Mouse (Mus musculus): Measurements from ENCODE around the gene Zcchc24. TPM values are rescaled to one million over a fixed set of nuclear protein-coding genes. Genes with fewer than 3 reads are reported as not detected.
A peak's percentile ranks its signal among the peaks of the same experiment; 100 is the strongest.

The Zcchc24 gene
- polyA plus RNA-seq, 2 experiments, result 45.1 to 52.7 TPM

DNA sequence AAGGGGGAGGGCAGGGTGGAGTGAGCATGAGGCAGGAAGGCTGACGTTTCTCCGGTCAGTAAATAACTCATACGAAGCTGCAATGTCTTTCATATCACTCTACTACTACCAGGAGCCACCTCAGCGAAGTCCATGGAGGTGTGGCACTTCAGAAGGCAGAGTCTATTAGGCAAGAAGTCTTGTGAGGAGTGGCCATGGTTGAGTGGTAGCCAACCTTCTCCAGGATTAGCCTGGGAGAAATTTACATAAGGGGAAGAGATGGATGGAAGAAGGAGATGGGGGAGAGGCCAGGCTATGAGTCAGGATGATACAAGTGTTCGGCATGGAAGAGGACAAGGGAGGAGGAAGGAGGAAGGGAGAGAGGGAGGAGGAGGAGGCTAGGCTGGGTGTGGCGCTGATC lies 86.8 kb downstream of the Zcchc24 start:
- H3K27ac ChIP-seq (replicated peaks; ENCODE audit: low read depth, low read length), result no peak overlapping the region
- TF ChIP-seq POLR2A (IDR thresholded peaks at IDR 0.05; ENCODE audit: borderline replicate concordance, extremely low read depth, insufficient read depth, insufficient read length), result no peak
- WGBS, result 78% methylated on average over 6 of the region's 6 CpGs

DNA sequence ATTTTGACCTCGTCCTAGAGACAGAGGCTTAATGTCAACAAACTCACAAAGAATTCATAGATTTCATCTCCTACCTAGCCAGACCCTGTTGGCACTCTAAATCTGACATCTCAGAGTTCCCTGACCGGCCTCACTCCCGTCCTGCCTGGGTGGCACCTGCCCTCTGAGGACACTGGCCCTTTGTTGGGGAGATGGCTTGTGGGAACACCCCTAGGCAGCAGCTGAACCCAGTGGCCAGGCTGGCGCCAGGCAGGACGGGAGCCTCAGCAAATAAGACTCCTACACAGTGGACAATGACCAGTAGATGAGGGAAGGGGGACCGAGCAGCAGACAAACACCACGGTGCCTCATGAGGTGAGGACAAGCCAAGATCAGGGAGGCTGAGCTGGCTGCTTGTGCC lies 89.2 kb downstream of the Zcchc24 start:
- no peak overlapping the region for H3K4me2 ChIP-seq (replicated peaks; ENCODE audit: low read depth, low read length, severe bottlenecking)
- H3K4me3 ChIP-seq (replicated peaks; ENCODE audit: low read length), result no peak overlapping the region
- H3K27me3 ChIP-seq (ENCODE audit: control insufficient read depth, insufficient read depth, low read length), result no peaks in the 10 kb centered on the region
- no peak overlapping the region for H3K9ac ChIP-seq (ENCODE audit: low read depth, low read length, severe bottlenecking)
- H3K4me1 ChIP-seq (ENCODE audit: control insufficient read depth, insufficient read depth, low read length), result no peaks in the 10 kb centered on the region
- DNase-seq (ENCODE audit: low spot score) (no peak), ATAC-seq (ENCODE audit: low FRiP score, low read depth) (no peak)
- TF ChIP-seq POLR2A (IDR thresholded peaks at IDR 0.05; ENCODE audit: borderline replicate concordance, extremely low read depth, insufficient read depth, insufficient read length), result no peak
- 72% methylated on average over 7 of the region's 7 CpGs for WGBS
- H3K36me3 ChIP-seq (ENCODE audit: control insufficient read depth, insufficient read depth, low read length), result no peaks in the 10 kb centered on the region
- H3K9me3 ChIP-seq (ENCODE audit: control insufficient read depth, low read length), result no peaks in the 10 kb centered on the region
- H3K27ac ChIP-seq (replicated peaks; ENCODE audit: low read depth, low read length), result no peak overlapping the region

More for the DNA sequence above, 86.8 kb downstream of the Zcchc24 start:
- no peak for DNase-seq (ENCODE audit: low spot score)
- Histone ChIP-seq H3K4me2 (replicated peaks; ENCODE audit: low read depth, low read length, severe bottlenecking) (no peak overlapping the region), H3K4me1 (ENCODE audit: control insufficient read depth, insufficient read depth, low read length) (no peaks in the 10 kb centered on the region), H3K9me3 (ENCODE audit: control insufficient read depth, low read length) (no peaks in the 10 kb centered on the region), H3K9ac (ENCODE audit: low read depth, low read length, severe bottlenecking) (no peak overlapping the region), H3K27me3 (ENCODE audit: control insufficient read depth, insufficient read depth, low read length) (no peaks in the 10 kb centered on the region), H3K4me3 (replicated peaks; ENCODE audit: low read length) (no peak overlapping the region), H3K36me3 (ENCODE audit: control insufficient read depth, insufficient read depth, low read length) (no peaks in the 10 kb centered on the region)
- no peak for ATAC-seq (ENCODE audit: low FRiP score, low read depth)

DNA sequence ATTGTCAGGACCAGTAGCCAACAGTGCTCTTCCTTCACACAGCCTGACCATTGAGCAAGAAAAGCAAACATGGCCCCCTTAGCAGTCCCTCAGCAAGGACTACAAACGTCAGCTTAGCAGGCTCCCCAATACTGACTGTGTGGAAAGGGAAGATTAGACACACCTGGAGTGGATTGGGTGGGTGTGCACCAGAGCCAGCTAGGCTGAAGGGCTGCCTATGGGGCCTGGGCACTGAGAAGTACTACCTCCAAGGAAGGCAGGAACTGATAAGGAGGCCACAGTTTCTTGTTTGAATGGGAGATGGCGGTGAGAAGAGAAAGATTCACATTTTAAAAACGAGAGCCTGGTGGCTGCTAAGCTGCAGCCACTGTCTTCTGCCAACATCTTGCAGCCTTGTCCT lies 101.3 kb downstream of the Zcchc24 start:
- Histone ChIP-seq H3K4me3 (replicated peaks; ENCODE audit: low read length) (no peak overlapping the region), H3K27me3 (ENCODE audit: control insufficient read depth, insufficient read depth, low read length) (no peaks in the 10 kb centered on the region), H3K4me2 (replicated peaks; ENCODE audit: low read depth, low read length, severe bottlenecking) (no peak overlapping the region), H3K27ac (replicated peaks; ENCODE audit: low read depth, low read length) (no peak overlapping the region), H3K36me3 (ENCODE audit: control insufficient read depth, insufficient read depth, low read length) (peaks cover 48% of the 10 kb centered on the region), H3K9ac (ENCODE audit: low read depth, low read length, severe bottlenecking) (no peak overlapping the region), H3K4me1 (ENCODE audit: control insufficient read depth, insufficient read depth, low read length) (no peaks in the 10 kb centered on the region), H3K9me3 (ENCODE audit: control insufficient read depth, low read length) (no peaks in the 10 kb centered on the region)
- no peak for DNase-seq (ENCODE audit: low spot score)
- ATAC-seq (ENCODE audit: low FRiP score, low read depth), result no peak
- 78% methylated on average over 3 of the region's 3 CpGs for WGBS
- TF ChIP-seq POLR2A (IDR thresholded peaks at IDR 0.05; ENCODE audit: borderline replicate concordance, extremely low read depth, insufficient read depth, insufficient read length), result no peak

DNA sequence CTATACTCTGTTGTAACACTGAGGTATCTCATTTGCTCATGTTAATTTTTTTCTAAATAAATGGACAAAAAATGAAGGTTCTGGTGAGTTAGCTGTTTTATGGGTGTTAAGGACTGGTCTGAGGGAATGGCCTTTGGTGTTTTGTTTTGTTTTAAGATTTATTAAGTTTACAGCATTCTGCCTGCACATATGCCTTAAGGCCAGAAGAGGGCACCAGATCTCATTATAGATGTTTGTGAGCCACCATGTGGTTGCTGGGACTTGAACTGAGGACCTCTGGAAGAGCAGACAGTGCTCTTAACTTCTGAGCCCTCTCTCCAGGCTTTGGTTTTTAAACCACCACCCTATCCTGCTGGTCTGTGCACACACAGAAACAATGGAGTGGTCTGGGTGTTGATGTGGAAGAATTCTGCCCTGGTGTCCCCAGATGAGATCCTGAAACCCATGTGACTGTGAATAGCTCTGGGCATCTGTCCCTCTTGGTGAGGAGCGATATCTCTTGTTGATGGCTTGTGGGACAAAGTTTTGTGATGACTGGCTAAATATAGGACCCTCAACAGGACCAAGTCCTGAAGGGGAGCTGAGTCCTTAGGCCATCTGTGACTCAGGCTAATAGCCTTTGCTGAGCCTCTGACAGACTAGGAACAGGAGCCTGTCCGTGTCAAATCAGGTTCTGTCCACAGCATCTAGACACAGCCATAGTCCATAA lies 102.0 kb downstream of the Zcchc24 start:
- TF ChIP-seq POLR2A (IDR thresholded peaks at IDR 0.05; ENCODE audit: borderline replicate concordance, extremely low read depth, insufficient read depth, insufficient read length), result no peak
- peaks cover 55% of the 10 kb centered on the region for H3K36me3 ChIP-seq (ENCODE audit: control insufficient read depth, insufficient read depth, low read length)

DNA sequence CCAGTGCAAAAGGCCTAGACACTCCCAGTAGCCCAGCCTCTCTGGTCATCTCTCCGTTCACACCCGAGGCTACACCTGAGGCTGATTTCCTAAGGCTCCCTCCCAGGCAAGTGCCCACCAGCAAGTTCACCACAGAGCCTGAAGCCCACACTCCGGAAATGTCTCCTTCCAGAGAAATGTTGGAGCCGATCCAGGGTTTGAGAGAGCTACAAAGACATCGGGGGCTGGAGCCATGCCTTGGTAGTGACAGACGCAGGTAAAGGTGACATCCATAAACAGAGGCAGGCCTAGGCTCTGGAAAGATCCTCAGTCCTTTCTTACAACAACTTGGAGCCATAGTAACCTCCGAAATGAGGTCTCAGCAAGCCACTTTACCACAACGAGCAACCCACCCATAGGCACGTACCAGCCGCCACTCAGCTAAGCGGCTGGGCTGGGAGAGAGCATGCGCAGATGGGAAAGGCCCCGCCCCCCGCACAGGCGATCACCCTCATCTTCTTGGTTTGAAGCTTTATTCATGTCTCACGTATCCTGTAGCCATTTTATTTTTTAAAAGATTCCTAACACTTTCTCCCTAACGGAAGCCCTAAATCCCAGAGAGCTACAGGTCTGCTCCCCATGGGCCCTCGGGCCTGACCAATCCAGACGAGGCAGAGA lies 103.4 kb downstream of the Zcchc24 start:
- no peak for ATAC-seq (ENCODE audit: low FRiP score, low read depth)
- Histone ChIP-seq H3K36me3 (ENCODE audit: control insufficient read depth, insufficient read depth, low read length) (peaks cover 69% of the 10 kb centered on the region), H3K27me3 (ENCODE audit: control insufficient read depth, insufficient read depth, low read length) (no peaks in the 10 kb centered on the region), H3K4me2 (replicated peaks; ENCODE audit: low read depth, low read length, severe bottlenecking) (no peak overlapping the region), H3K4me1 (ENCODE audit: control insufficient read depth, insufficient read depth, low read length) (no peaks in the 10 kb centered on the region), H3K9me3 (ENCODE audit: control insufficient read depth, low read length) (no peaks in the 10 kb centered on the region), H3K4me3 (replicated peaks; ENCODE audit: low read length) (no peak overlapping the region), H3K9ac (ENCODE audit: low read depth, low read length, severe bottlenecking) (no peak overlapping the region), H3K27ac (replicated peaks; ENCODE audit: low read depth, low read length) (0 out of 2 replicates have a peak overlapping the region, but pooled peaks have one; percentile 35)
- no peak for DNase-seq (ENCODE audit: low spot score)
- 71% methylated on average over 19 of the region's 19 CpGs for WGBS
- TF ChIP-seq POLR2A (IDR thresholded peaks at IDR 0.05; ENCODE audit: borderline replicate concordance, extremely low read depth, insufficient read depth, insufficient read length), result no peak

More for the DNA sequence above, 102.0 kb downstream of the Zcchc24 start:
- Histone ChIP-seq H3K4me3 (replicated peaks; ENCODE audit: low read length) (no peak overlapping the region), H3K4me1 (ENCODE audit: control insufficient read depth, insufficient read depth, low read length) (no peaks in the 10 kb centered on the region), H3K9me3 (ENCODE audit: control insufficient read depth, low read length) (no peaks in the 10 kb centered on the region), H3K27me3 (ENCODE audit: control insufficient read depth, insufficient read depth, low read length) (no peaks in the 10 kb centered on the region), H3K9ac (ENCODE audit: low read depth, low read length, severe bottlenecking) (no peak overlapping the region), H3K4me2 (replicated peaks; ENCODE audit: low read depth, low read length, severe bottlenecking) (no peak overlapping the region), H3K27ac (replicated peaks; ENCODE audit: low read depth, low read length) (no peak overlapping the region)
- DNase-seq (ENCODE audit: low spot score) (no peak), ATAC-seq (ENCODE audit: low FRiP score, low read depth) (no peak)
- 80% methylated on average over 2 of the region's 2 CpGs for WGBS

Measured in limb, embryonic 14.5 days (tissue).